In genomic region chr4:89687961-89688803, GRCm38 (mm10) we compare ENCODE assay signal across 8 mouse cellular contexts. TPM values are rescaled to one million over a fixed set of nuclear protein-coding genes. Genes with fewer than 3 reads are reported as not detected.
DNase-seq lines count a peak whose midpoint lies in the region; ATAC-seq and TF ChIP-seq lines count a peak whose summit lies in the region.

No protein-coding gene starts in this region.

- peak overlapping the region; percentile 66 for H3K4me3 ChIP-seq in forebrain, embryonic 11.5 days (ENCODE audit: low read depth, low read length)
- H3K4me3 ChIP-seq in hindbrain, embryonic 16.5 days (ENCODE audit: low read length): peak overlapping the region; percentile 67
- H3K4me3 ChIP-seq in liver, adult 2 months (ENCODE audit: insufficient read depth, low read depth, low read length): peak overlapping the region; percentile 38; the same call in 1 of the 2 replicates
- peak overlapping the region; percentile 47 for H3K4me3 ChIP-seq in olfactory bulb, adult 2 months (ENCODE audit: insufficient read depth, low read depth, low read length)

- peak overlapping the region; percentile 88 for H3K9ac ChIP-seq in forebrain, embryonic 11.5 days (ENCODE audit: low read length)
- H3K9ac ChIP-seq in hindbrain, embryonic 16.5 days (ENCODE audit: low read depth, low read length): peak overlapping the region; percentile 66
- H3K9ac ChIP-seq in liver, adult 2 months (ENCODE audit: low read depth, low read length): no peak overlapping the region

- peak overlapping the region; percentile 85 for H3K27ac ChIP-seq in forebrain, embryonic 11.5 days (ENCODE audit: low read depth, low read length)
- H3K27ac ChIP-seq in hindbrain, embryonic 16.5 days (ENCODE audit: low read depth, low read length): no peak overlapping the region
- no peak overlapping the region for H3K27ac ChIP-seq in liver, adult 2 months (replicated peaks; ENCODE audit: insufficient read depth, low read depth, low read length)
- H3K27ac ChIP-seq in olfactory bulb, adult 2 months (ENCODE audit: insufficient read depth, low read depth, low read length): no peak overlapping the region

- H3K4me2 ChIP-seq in forebrain, embryonic 11.5 days (ENCODE audit: low read depth, low read length, severe bottlenecking): peak overlapping the region; percentile 63
- peak overlapping the region; percentile 90 for H3K4me2 ChIP-seq in hindbrain, embryonic 16.5 days (ENCODE audit: low read length)

- POLR2A ChIA-PET in Patski (lab: Charles Lee): no interaction called here

- ATAC-seq in Patski: peak; percentile 60
- peak; percentile 90 for ATAC-seq in forebrain, embryonic 11.5 days (replicated peaks; ENCODE audit: low FRiP score)
- ATAC-seq in hindbrain, embryonic 16.5 days: peak; percentile 80

- no peaks in the 10 kb centered on the region for H3K9me3 ChIP-seq in forebrain, embryonic 11.5 days (ENCODE audit: control insufficient read depth, low read length)
- H3K9me3 ChIP-seq in hindbrain, embryonic 16.5 days (ENCODE audit: control insufficient read depth, low read length): no peaks in the 10 kb centered on the region

- no peak for TF ChIP-seq POLR2A in liver, adult 2 months (IDR thresholded peaks at IDR 0.05; ENCODE audit: extremely low read depth, insufficient read depth, low read length)
- TF ChIP-seq POLR2A in olfactory bulb, adult 2 months (IDR thresholded peaks at IDR 0.05; ENCODE audit: insufficient read depth, low read depth, low read length): no peak

- CTCF ChIA-PET in Patski (lab: Charles Lee): interaction anchor here (1.4 to 1.8 kb wide), 2 partner anchors 11 to 113 kb away, joined by 4 to 5 read pairs; no protein-coding TSS in a partner anchor

- under 1% methylated on average over 78 of the region's 78 CpGs for WGBS in forebrain, embryonic 11.5 days
- 1% methylated on average over 70 of the region's 78 CpGs for WGBS in hindbrain, embryonic 16.5 days
- WGBS in liver, adult 2 months: 1% methylated on average over 78 of the region's 78 CpGs
- 1% methylated on average over 78 of the region's 78 CpGs for WGBS in olfactory bulb, adult 2 months

- no peaks in the 10 kb centered on the region for H3K36me3 ChIP-seq in forebrain, embryonic 11.5 days (ENCODE audit: control insufficient read depth, insufficient read depth, low read length)
- H3K36me3 ChIP-seq in hindbrain, embryonic 16.5 days (ENCODE audit: control insufficient read depth, insufficient read depth, low read length): no peaks in the 10 kb centered on the region
- H3K36me3 ChIP-seq in liver, adult 2 months (ENCODE audit: control insufficient read depth, insufficient read depth, low read length): no peaks in the 10 kb centered on the region

- in situ Hi-C loops in Patski (cut with MboI; ENCODE audit: low pct_unique_long_range_greater_than_20kb): loop anchor here (25.0 kb wide), 1 partner anchor 851 kb away; the partner anchor contains the start of genes Ifna4, Ifna5 and Ifna6

- TF ChIP-seq CTCF in Patski (IDR thresholded peaks at IDR 0.05): no peak
- TF ChIP-seq CTCF in liver, adult 2 months (IDR thresholded peaks at IDR 0.05; ENCODE audit: low read depth, low read length): no peak
- TF ChIP-seq CTCF in olfactory bulb, adult 2 months (IDR thresholded peaks at IDR 0.05; ENCODE audit: insufficient read depth, low read depth, low read length): no peak

- peak; percentile 23 for DNase-seq in gastrocnemius, postnatal 14 days
- no peak for DNase-seq in gastrocnemius, adult 8-10 months (ENCODE audit: low spot score in 2 of 2)
- DNase-seq in Patski (ENCODE audit: low read depth, low spot score): no peak
- peak; percentile 86 for DNase-seq in forebrain, embryonic 11.5 days (ENCODE audit: low spot score)
- peak; percentile 90 for DNase-seq in liver, adult 2 months (ENCODE audit: extremely low read depth, low read depth, low spot score)
- DNase-seq in layer of hippocampus, adult 18-20 months (ENCODE audit: low spot score in 2 of 2): no peak

- H3K4me1 ChIP-seq in forebrain, embryonic 11.5 days (replicated peaks; ENCODE audit: control insufficient read depth, insufficient read depth, low read length): peaks cover 5% of the 10 kb centered on the region; the same call in 1 of the 2 replicates
- peaks cover 9% of the 10 kb centered on the region; the same call in 1 of the 2 replicates for H3K4me1 ChIP-seq in hindbrain, embryonic 16.5 days (ENCODE audit: control insufficient read depth, insufficient read depth, low read depth, low read length)
- no peaks in the 10 kb centered on the region for H3K4me1 ChIP-seq in liver, adult 2 months (ENCODE audit: control insufficient read depth, insufficient read depth, low read length)
- H3K4me1 ChIP-seq in olfactory bulb, adult 2 months (ENCODE audit: control insufficient read depth, insufficient read depth, low read length): peaks cover 8% of the 10 kb centered on the region

- peaks cover 32% of the 10 kb centered on the region for H3K27me3 ChIP-seq in Patski
- no peaks in the 10 kb centered on the region for H3K27me3 ChIP-seq in forebrain, embryonic 11.5 days (ENCODE audit: control insufficient read depth, insufficient read depth, low read length)
- peaks cover 26% of the 10 kb centered on the region for H3K27me3 ChIP-seq in hindbrain, embryonic 16.5 days (replicated peaks; ENCODE audit: control insufficient read depth, insufficient read depth, low read length)
- H3K27me3 ChIP-seq in liver, adult 2 months (ENCODE audit: control insufficient read depth, insufficient read depth, low read length): peaks cover 9% of the 10 kb centered on the region; the same call in 1 of the 2 replicates

- intact Hi-C loops in gastrocnemius, postnatal 14 days (cut with DNase I; ENCODE audit: low total_unique reads): no loop called here

- H3K79me2 ChIP-seq in liver, adult 2 months (ENCODE audit: control insufficient read depth, insufficient read depth, low read length): no peaks in the 10 kb centered on the region

RNA-seq across cellular contexts. Expression of gene Dmrta1, which starts 8.9 kb away (rescaled TPM):
- total RNA-seq in gastrocnemius, postnatal 14 days (2021): not detected
- total RNA-seq in gastrocnemius, adult 8-10 months (2022): not detected
- 0.04 TPM for polyA plus RNA-seq in Patski (2021)
- polyA plus RNA-seq in forebrain, embryonic 11.5 days (2014; fragmentation: Nextera tagmentation; extraction: Ambion mirVana): 20.4 and 21.7 TPM in 2 replicates
- polyA plus RNA-seq in hindbrain, embryonic 16.5 days (2015; fragmentation: Nextera tagmentation; extraction: Ambion mirVana): 0.41 and 0.72 TPM in 2 replicates
- 0.28 and 0.34 TPM in 2 replicates for total RNA-seq in liver, adult 2 months (2014; rRNA removed)
- 0.05 and 0.06 TPM in 2 replicates for polyA plus RNA-seq in liver, adult 2 months (2012; rRNA removed)
- polyA plus RNA-seq in olfactory bulb, adult 2 months (2012; ENCODE audit: insufficient read depth, insufficient read length, low replicate concordance, missing spikeins): not detected in 2 replicates
- under 1 TPM; 0.15 to 0.20 TPM for total RNA-seq in layer of hippocampus, adult 18-20 months (2021)

Comparison
In these comparisons a context has a peak if more than half of its experiments do, and no peak if none do; other contexts are left out.
1. DNase-seq: peak in gastrocnemius, postnatal 14 days (single experiment), forebrain, embryonic 11.5 days (single experiment) and liver, adult 2 months (single experiment); none in gastrocnemius, adult 8-10 months (0 of 2), Patski (single experiment) and layer of hippocampus, adult 18-20 months (0 of 2).
2. RNA of gene Dmrta1, which starts 8.9 kb away (polyA plus RNA-seq): 20.4 to 21.7 TPM in forebrain, embryonic 11.5 days; 0.41 to 0.72 TPM in hindbrain, embryonic 16.5 days, 0.05 to 0.06 TPM in liver, adult 2 months, 0.04 TPM in Patski (single experiment) and not detected in olfactory bulb, adult 2 months; every median in the first group is over 10 times any median in the second.
3. Peak in every context shown above with its lines, with median percentiles within 50 percentile points of each other: ATAC-seq and H3K4me3 ChIP-seq.